ENCODE assay signal across 19 mouse cellular contexts in genomic region chr2:114734861-114735569, GRCm38 (mm10).
DNase-seq lines count a peak whose midpoint lies in the region; ATAC-seq and TF ChIP-seq lines count a peak whose summit lies in the region.
"Had no signal": no experiment of that assay in that cellular context is flagged by ENCODE, and none has a peak within 500 bp of the region (broad histone marks: within the 10 kb centered on the region; RNA-seq: fewer than 3 reads in every experiment).

No protein-coding gene starts in this region.

- H3K4me2 ChIP-seq in forebrain, embryonic 14.5 days (ENCODE audit: low read length): no peak overlapping the region
- no peak overlapping the region for H3K4me2 ChIP-seq in forebrain, embryonic 11.5 days (ENCODE audit: low read depth, low read length, severe bottlenecking)
- H3K4me2 ChIP-seq in embryonic facial prominence, embryonic 12.5 days (replicated peaks): no peak overlapping the region
- no peak overlapping the region for H3K4me2 ChIP-seq in lung, postnatal 0 days (replicated peaks; ENCODE audit: low read depth, low read length)
- H3K4me2 ChIP-seq: heart, embryonic 13.5 days; hindbrain, embryonic 15.5 days; midbrain, embryonic 15.5 days had no signal

- no peaks in the 10 kb centered on the region for H3K9me3 ChIP-seq in forebrain, embryonic 14.5 days (replicated peaks; ENCODE audit: control insufficient read depth, low read length)
- no peaks in the 10 kb centered on the region for H3K9me3 ChIP-seq in forebrain, embryonic 11.5 days (ENCODE audit: control insufficient read depth, low read length)
- H3K9me3 ChIP-seq in embryonic facial prominence, embryonic 12.5 days: no peaks in the 10 kb centered on the region
- H3K9me3 ChIP-seq in lung, postnatal 0 days (ENCODE audit: low read length): no peaks in the 10 kb centered on the region
- H3K9me3 ChIP-seq: G1E; heart, embryonic 13.5 days; hindbrain, embryonic 15.5 days; midbrain, embryonic 15.5 days had no signal

- peak; percentile 86 for DNase-seq in forebrain, embryonic 14.5 days (ENCODE audit: low spot score)
- DNase-seq in forebrain, embryonic 11.5 days (ENCODE audit: low spot score): no peak
- peak; percentile 6 to 28 for DNase-seq in lung, adult 18-20 months
- DNase-seq in lung, adult 2 months: no peak
- DNase-seq in lung, postnatal 0 days (ENCODE audit: low spot score): peak; percentile 42
- no peak for DNase-seq in urinary bladder, postnatal 10 days (ENCODE audit: low spot score)
- DNase-seq in spleen, adult 12 weeks (ENCODE audit: low spot score): no peak
- DNase-seq: cerebellum, adult 2 months; heart, postnatal 36 days; kidney, postnatal 10 days; right cerebral cortex, postnatal 4 days had no signal

- peak; percentile 86 for ATAC-seq in forebrain, embryonic 14.5 days
- ATAC-seq in forebrain, embryonic 11.5 days (replicated peaks; ENCODE audit: low FRiP score): no peak
- peak; percentile 47; the same call in 1 of the 2 replicates for ATAC-seq in embryonic facial prominence, embryonic 12.5 days (ENCODE audit: insufficient number of reproducible peaks, insufficient read depth, low FRiP score, low TSS enrichment)
- peak; percentile 59; the same call in 1 of the 2 replicates for ATAC-seq in lung, postnatal 0 days
- ATAC-seq: intestine, embryonic 16.5 days; midbrain, embryonic 15.5 days had no signal

- no peak for TF ChIP-seq CTCF in lung, adult 2 months (IDR thresholded peaks at IDR 0.05; ENCODE audit: insufficient read depth, low read length)
- TF ChIP-seq CTCF in lung, postnatal 0 days (IDR thresholded peaks at IDR 0.05): no peak

- H3K9ac ChIP-seq in forebrain, embryonic 14.5 days (ENCODE audit: low read length): no peak overlapping the region
- no peak overlapping the region for H3K9ac ChIP-seq in forebrain, embryonic 11.5 days (ENCODE audit: low read length)
- H3K9ac ChIP-seq in embryonic facial prominence, embryonic 12.5 days: no peak overlapping the region
- no peak overlapping the region for H3K9ac ChIP-seq in lung, postnatal 0 days (replicated peaks; ENCODE audit: low read depth)
- H3K9ac ChIP-seq: heart, embryonic 13.5 days; hindbrain, embryonic 15.5 days; midbrain, embryonic 15.5 days had no signal

- TF ChIP-seq POLR2A in lung, adult 2 months (IDR thresholded peaks at IDR 0.05; ENCODE audit: borderline replicate concordance, extremely low read depth, low read depth, low read length): no peak

- WGBS in forebrain, embryonic 14.5 days: 27% methylated on average over 4 of the region's 4 CpGs
- WGBS in forebrain, embryonic 11.5 days: 69% methylated on average over 4 of the region's 4 CpGs
- 22% methylated on average over 4 of the region's 4 CpGs for WGBS in lung, adult 2 months
- WGBS in embryonic facial prominence, embryonic 12.5 days: 45% methylated on average over 4 of the region's 4 CpGs
- 23% methylated on average over 4 of the region's 4 CpGs for WGBS in lung, postnatal 0 days

- no peaks in the 10 kb centered on the region for H3K36me3 ChIP-seq in forebrain, embryonic 14.5 days (ENCODE audit: control insufficient read depth, insufficient read depth, low read length)
- H3K36me3 ChIP-seq in forebrain, embryonic 11.5 days (ENCODE audit: control insufficient read depth, insufficient read depth, low read length): no peaks in the 10 kb centered on the region
- H3K36me3 ChIP-seq in embryonic facial prominence, embryonic 12.5 days: no peaks in the 10 kb centered on the region
- no peaks in the 10 kb centered on the region for H3K36me3 ChIP-seq in lung, postnatal 0 days (ENCODE audit: insufficient read depth, low read length)
- H3K36me3 ChIP-seq: G1E; heart, embryonic 13.5 days; hindbrain, embryonic 15.5 days; midbrain, embryonic 15.5 days had no signal

- H3K4me1 ChIP-seq in forebrain, embryonic 14.5 days (ENCODE audit: control insufficient read depth, insufficient read depth, low read length): peaks cover 2% of the 10 kb centered on the region; the same call in 1 of the 2 replicates
- no peaks in the 10 kb centered on the region for H3K4me1 ChIP-seq in forebrain, embryonic 11.5 days (replicated peaks; ENCODE audit: control insufficient read depth, insufficient read depth, low read length)
- H3K4me1 ChIP-seq in lung, adult 2 months (ENCODE audit: control insufficient read depth, insufficient read depth, low read length): no peaks in the 10 kb centered on the region
- no peaks in the 10 kb centered on the region for H3K4me1 ChIP-seq in embryonic facial prominence, embryonic 12.5 days
- no peaks in the 10 kb centered on the region for H3K4me1 ChIP-seq in lung, postnatal 0 days (ENCODE audit: insufficient read depth, low read depth, low read length)
- H3K4me1 ChIP-seq: hindbrain, embryonic 15.5 days; megakaryocyte, embryonic 14.5 days; midbrain, embryonic 15.5 days had no signal

- no peaks in the 10 kb centered on the region for H3K27me3 ChIP-seq in forebrain, embryonic 14.5 days (replicated peaks; ENCODE audit: control insufficient read depth, insufficient read depth, low read length)
- no peaks in the 10 kb centered on the region for H3K27me3 ChIP-seq in forebrain, embryonic 11.5 days (ENCODE audit: control insufficient read depth, insufficient read depth, low read length)
- no peaks in the 10 kb centered on the region for H3K27me3 ChIP-seq in embryonic facial prominence, embryonic 12.5 days
- H3K27me3 ChIP-seq in lung, postnatal 0 days (replicated peaks; ENCODE audit: insufficient read depth, low read length): no peaks in the 10 kb centered on the region
- H3K27me3 ChIP-seq: heart, embryonic 13.5 days; hindbrain, embryonic 15.5 days; megakaryocyte, embryonic 14.5 days; midbrain, embryonic 15.5 days had no signal

- peak overlapping the region; percentile 65 for H3K27ac ChIP-seq in forebrain, embryonic 14.5 days (ENCODE audit: low read depth, low read length)
- no peak overlapping the region for H3K27ac ChIP-seq in forebrain, embryonic 11.5 days (ENCODE audit: low read depth, low read length)
- H3K27ac ChIP-seq in embryonic facial prominence, embryonic 12.5 days: no peak overlapping the region
- H3K27ac ChIP-seq in lung, postnatal 0 days (ENCODE audit: low read length): no peak overlapping the region
- H3K27ac ChIP-seq: heart, embryonic 13.5 days; hindbrain, embryonic 15.5 days; midbrain, embryonic 15.5 days; stomach, postnatal 0 days had no signal

- no peak overlapping the region for H3K4me3 ChIP-seq in forebrain, embryonic 14.5 days (ENCODE audit: low read depth, low read length)
- no peak overlapping the region for H3K4me3 ChIP-seq in forebrain, embryonic 11.5 days (ENCODE audit: low read depth, low read length)
- H3K4me3 ChIP-seq in lung, adult 2 months (replicated peaks; ENCODE audit: extremely low read depth, low read depth, low read length): no peak overlapping the region
- no peak overlapping the region for H3K4me3 ChIP-seq in embryonic facial prominence, embryonic 12.5 days
- no peak overlapping the region for H3K4me3 ChIP-seq in lung, postnatal 0 days (ENCODE audit: low read depth, low read length)
- H3K4me3 ChIP-seq: heart, embryonic 13.5 days; hindbrain, embryonic 15.5 days; megakaryocyte, embryonic 14.5 days; midbrain, embryonic 15.5 days had no signal

- TF ChIP-seq EP300 in lung, postnatal 0 days (IDR thresholded peaks at IDR 0.05): no peak

Comparison
In these comparisons a context has a peak if more than half of its experiments do, and no peak if none do; other contexts are left out.
1. DNase-seq: peak in forebrain, embryonic 14.5 days (single experiment), lung, adult 18-20 months (2 of 2) and lung, postnatal 0 days (single experiment); none in forebrain, embryonic 11.5 days (single experiment), lung, adult 2 months (single experiment), urinary bladder, postnatal 10 days (single experiment) and spleen, adult 12 weeks (single experiment).